In the genomic region with DNA sequence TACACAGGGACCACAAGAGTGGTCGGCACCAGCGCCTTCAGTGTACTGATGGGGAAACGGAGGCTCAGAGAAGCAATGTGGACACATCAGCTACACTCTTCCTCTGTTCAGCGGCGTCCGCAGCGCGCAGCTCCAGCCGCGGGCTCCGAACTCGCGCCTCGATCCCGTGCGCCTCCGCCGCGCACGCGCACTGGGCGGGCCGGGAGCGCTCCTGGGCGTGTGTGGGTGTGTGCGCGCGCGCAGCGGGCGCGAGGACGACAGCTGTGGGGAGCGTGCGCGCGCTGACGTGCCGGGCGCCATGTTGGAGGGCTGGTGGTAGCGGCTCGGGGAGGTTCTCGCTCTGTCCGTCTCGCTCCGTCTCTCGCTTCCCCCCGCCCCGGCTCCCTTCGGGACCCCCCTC, we compare ENCODE assay signal across 8 mouse cellular contexts. TPM values are rescaled to one million over a fixed set of nuclear protein-coding genes. Genes with fewer than 3 reads are reported as not detected.
DNase-seq lines count a peak whose midpoint lies in the region; ATAC-seq and TF ChIP-seq lines count a peak whose summit lies in the region.

Gene Ppp4r2, plus strand, starts transcription at position 268 of the 400 bp plus-strand sequence.

- H3K4me3 ChIP-seq in hindbrain, embryonic 14.5 days (replicated peaks; ENCODE audit: low read length), result peak within 1 kb of the TSS; percentile 87

- TF ChIP-seq CTCF in Patski (IDR thresholded peaks at IDR 0.05), result no peak

- in situ Hi-C loops in Patski (cut with MboI; ENCODE audit: low pct_unique_long_range_greater_than_20kb), result loop anchor here (5.0 to 10.0 kb wide), 2 partner anchors 36 to 129 kb away; partner anchors contain the start of gene Gxylt2

- H3K9me3 ChIP-seq in hindbrain, embryonic 14.5 days (ENCODE audit: control insufficient read depth, low read length), result no peaks in the 10 kb centered on the region

- ATAC-seq in Patski, result peak; percentile 85
- peak; percentile 93 for ATAC-seq in hindbrain, embryonic 14.5 days (ENCODE audit: low FRiP score)

- H3K9ac ChIP-seq in hindbrain, embryonic 14.5 days, result peak within 1 kb of the TSS; percentile 82

- WGBS in hindbrain, embryonic 14.5 days, result under 1% methylated on average over 36 of the region's 50 CpGs

- no peak for DNase-seq in Patski (ENCODE audit: low read depth, low spot score)
- peak; percentile 94 to 96 for DNase-seq in cerebellum, postnatal 14 days
- DNase-seq in frontal cortex, postnatal 25 days (ENCODE audit: low spot score in 2 of 2), result peak; percentile 76 to 85
- DNase-seq in hindbrain, embryonic 14.5 days (ENCODE audit: low spot score), result peak; percentile 96
- peak; percentile 91 for DNase-seq in layer of hippocampus, postnatal 36 days
- DNase-seq in lung, postnatal 36 days, result peak; percentile 94
- peak; percentile 95 for DNase-seq in retina, postnatal 1 day
- DNase-seq in urinary bladder, adult 18-20 months (ENCODE audit: low spot score in 2 of 2), result peak; percentile 84 to 85

- peak within 1 kb of the TSS; percentile 91 for H3K27ac ChIP-seq in hindbrain, embryonic 14.5 days

- POLR2A ChIA-PET in Patski (lab: Charles Lee), result interaction anchor here (0.8 to 1.4 kb wide), 3 partner anchors 41 to 51 kb away, joined by 3 to 4 read pairs (median 3); no protein-coding TSS in a partner anchor

- CTCF ChIA-PET in Patski (lab: Charles Lee), result no interaction called here

- H3K4me1 ChIP-seq in hindbrain, embryonic 14.5 days (replicated peaks; ENCODE audit: control insufficient read depth, insufficient read depth, low read length), result peaks cover 35% of the 10 kb centered on the region

- peaks cover 32% of the 10 kb centered on the region for H3K36me3 ChIP-seq in hindbrain, embryonic 14.5 days (replicated peaks; ENCODE audit: control insufficient read depth, insufficient read depth)

- H3K4me2 ChIP-seq in hindbrain, embryonic 14.5 days (replicated peaks), result peak within 1 kb of the TSS; percentile 63

- H3K27me3 ChIP-seq in Patski, result no peaks in the 10 kb centered on the region
- no peaks in the 10 kb centered on the region for H3K27me3 ChIP-seq in hindbrain, embryonic 14.5 days (ENCODE audit: control insufficient read depth, insufficient read depth, low read length)

RNA-seq across cellular contexts. Expression of gene Ppp4r2, which starts in this region (rescaled TPM):
- 119 TPM for polyA plus RNA-seq in Patski (2021)
- polyA plus RNA-seq in hindbrain, embryonic 14.5 days (2014; fragmentation: Nextera tagmentation; extraction: Ambion mirVana), result 26.6 and 27.0 TPM in 2 replicates
- total RNA-seq in layer of hippocampus, postnatal 36 days (2021), result 10 to 100 TPM; 77.7 to 85.4 TPM
